Mouse (Mus musculus) left cerebral cortex, adult 11 months (tissue): ENCODE data around the gene Sostdc1.

Experiments
- DNase-seq: peaks from one replicate; pipeline ENCODE4 v3.0.0; 2022; ENCODE audit warnings: low spot score

The Sostdc1 gene

GRCm38 (mm10) chr12:36313916-36314315 lies at the start of gene Sostdc1:
TSS of gene Sostdc1 (plus strand) at chr12:36314139.
- DNase-seq: no peak

GRCm38 (mm10) chr12:36267670-36268246 lies 46.2 kb upstream of the Sostdc1 start:
- no peak for DNase-seq

- DNase-seq: no peak
Measured at GRCm38 (mm10) chr12:36274823-36275222, 39.1 kb upstream of the Sostdc1 start.

GRCm38 (mm10) chr12:36289634-36290033 lies 24.3 kb upstream of the Sostdc1 start:
- DNase-seq: no peak

GRCm38 (mm10) chr12:36290465-36290864 lies 23.5 kb upstream of the Sostdc1 start:
- no peak for DNase-seq

GRCm38 (mm10) chr12:36291346-36291745 lies 22.6 kb upstream of the Sostdc1 start:
- no peak for DNase-seq

GRCm38 (mm10) chr12:36302326-36302725 lies 11.6 kb upstream of the Sostdc1 start:
- DNase-seq: no peak

- no peak for DNase-seq
Measured at GRCm38 (mm10) chr12:36302905-36303642, 10.9 kb upstream of the Sostdc1 start.

- DNase-seq: no peak
Measured at GRCm38 (mm10) chr12:36308737-36309420, 5.1 kb upstream of the Sostdc1 start.

GRCm38 (mm10) chr12:36313015-36313414 lies 924 bp upstream of the Sostdc1 start:
- no peak for DNase-seq

GRCm38 (mm10) chr12:36314446-36314845 lies 507 bp downstream of the Sostdc1 start:
- no peak for DNase-seq

GRCm38 (mm10) chr12:36315527-36315926 lies 1.6 kb downstream of the Sostdc1 start:
- no peak for DNase-seq

GRCm38 (mm10) chr12:36316056-36316455 lies 2.1 kb downstream of the Sostdc1 start:
- DNase-seq: no peak

- no peak for DNase-seq
Measured at GRCm38 (mm10) chr12:36317036-36317819, 3.3 kb downstream of the Sostdc1 start.

- no peak for DNase-seq
Measured at GRCm38 (mm10) chr12:36317820-36318135, 3.8 kb downstream of the Sostdc1 start.

GRCm38 (mm10) chr12:36326101-36326521 lies 12.2 kb downstream of the Sostdc1 start:
- no peak for DNase-seq

GRCm38 (mm10) chr12:36332676-36333075 lies 18.7 kb downstream of the Sostdc1 start:
- DNase-seq: no peak

GRCm38 (mm10) chr12:36333837-36334281 lies 19.9 kb downstream of the Sostdc1 start:
- DNase-seq: no peak

- no peak for DNase-seq
Measured at GRCm38 (mm10) chr12:36344131-36344530, 30.2 kb downstream of the Sostdc1 start.

GRCm38 (mm10) chr12:36360064-36360463 lies 46.1 kb downstream of the Sostdc1 start:
- DNase-seq: no peak

GRCm38 (mm10) chr12:36360693-36361092 lies 46.8 kb downstream of the Sostdc1 start:
- DNase-seq: no peak

GRCm38 (mm10) chr12:36364013-36364412 lies 50.1 kb downstream of the Sostdc1 start:
- DNase-seq: no peak
